Mouse (Mus musculus): ENCODE data around the gene Tent5a. TPM values are rescaled to one million over a fixed set of nuclear protein-coding genes. Genes with fewer than 3 reads are reported as not detected.

Gene Tent5a
- polyA plus RNA-seq, 1 experiment from 2014 or later: 10.5 TPM

DNA sequence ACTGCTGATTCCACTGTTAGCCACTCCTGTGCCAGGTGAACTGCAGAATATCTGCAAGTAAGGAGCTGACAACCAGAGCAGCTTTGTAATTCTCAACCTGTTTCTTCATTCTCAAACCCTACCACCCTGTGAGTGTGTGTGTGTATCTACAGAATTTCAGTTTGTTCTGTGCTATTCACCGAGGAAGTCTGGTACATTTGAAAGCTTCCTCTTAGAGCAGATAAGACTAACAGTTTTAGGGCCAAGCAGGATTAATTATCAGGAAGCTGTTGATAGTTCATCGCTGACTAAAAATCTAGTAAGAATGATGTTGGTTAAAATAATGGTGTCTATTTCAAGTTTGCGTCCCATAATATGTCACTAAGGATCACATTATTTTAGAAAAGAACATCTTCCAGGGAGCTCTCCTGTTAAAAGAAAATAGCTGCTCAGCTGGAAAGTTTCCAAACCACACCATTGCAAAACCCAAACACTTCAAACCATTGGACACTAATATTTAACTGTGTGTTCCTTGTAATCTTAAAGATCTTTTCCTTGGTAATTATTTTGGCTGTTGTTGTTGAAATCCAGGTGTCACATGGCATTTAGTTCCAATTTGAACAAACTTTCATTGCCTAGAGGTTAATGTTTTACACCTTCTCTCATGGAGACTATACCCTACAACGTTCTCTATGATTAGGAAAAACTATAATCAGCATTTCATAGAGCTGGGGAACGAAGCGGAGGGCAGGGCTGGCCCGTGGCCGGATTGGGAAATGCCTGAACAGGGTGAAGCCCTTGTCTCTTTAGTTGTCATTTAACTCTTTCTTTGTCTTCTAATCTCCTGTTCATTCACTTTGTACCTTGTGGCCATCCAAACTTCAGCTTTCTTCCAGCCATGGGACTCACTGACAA is 16.0 kb upstream of the Tent5a start:
- H3K4me1 ChIP-seq (ENCODE audit: control insufficient read depth, insufficient read depth, low read length): no peaks in the 10 kb centered on the region
- H3K27ac ChIP-seq (ENCODE audit: low read length): no peak overlapping the region
- H3K4me2 ChIP-seq (ENCODE audit: low read depth, low read length): no peak overlapping the region
- ATAC-seq (replicated peaks; ENCODE audit: extremely low read depth, insufficient read depth, low FRiP score): no peak
- no peaks in the 10 kb centered on the region for H3K9me3 ChIP-seq (replicated peaks; ENCODE audit: control insufficient read depth, low read length)
- WGBS: 50% methylated on average over 8 of the region's 8 CpGs
- H3K27me3 ChIP-seq (ENCODE audit: control insufficient read depth, insufficient read depth, low read length): no peaks in the 10 kb centered on the region
- H3K4me3 ChIP-seq (ENCODE audit: low read length): no peak overlapping the region
- H3K9ac ChIP-seq (ENCODE audit: low read length): no peak overlapping the region
- H3K36me3 ChIP-seq (ENCODE audit: control insufficient read depth, insufficient read depth): no peaks in the 10 kb centered on the region

GRCm38 (mm10) chr9:85340303-85340702 is 13.2 kb upstream of the Tent5a start:
- Histone ChIP-seq H3K9me3 (replicated peaks; ENCODE audit: control insufficient read depth, low read length) (no peaks in the 10 kb centered on the region), H3K4me2 (ENCODE audit: low read depth, low read length) (no peak overlapping the region), H3K4me3 (ENCODE audit: low read length) (no peak overlapping the region), H3K27me3 (ENCODE audit: control insufficient read depth, insufficient read depth, low read length) (no peaks in the 10 kb centered on the region), H3K9ac (ENCODE audit: low read length) (no peak overlapping the region), H3K36me3 (ENCODE audit: control insufficient read depth, insufficient read depth) (no peaks in the 10 kb centered on the region), H3K27ac (ENCODE audit: low read length) (no peak overlapping the region), H3K4me1 (ENCODE audit: control insufficient read depth, insufficient read depth, low read length) (no peaks in the 10 kb centered on the region)
- 54% methylated on average over 3 of the region's 3 CpGs for WGBS
- no peak for ATAC-seq (replicated peaks; ENCODE audit: extremely low read depth, insufficient read depth, low FRiP score)

DNA sequence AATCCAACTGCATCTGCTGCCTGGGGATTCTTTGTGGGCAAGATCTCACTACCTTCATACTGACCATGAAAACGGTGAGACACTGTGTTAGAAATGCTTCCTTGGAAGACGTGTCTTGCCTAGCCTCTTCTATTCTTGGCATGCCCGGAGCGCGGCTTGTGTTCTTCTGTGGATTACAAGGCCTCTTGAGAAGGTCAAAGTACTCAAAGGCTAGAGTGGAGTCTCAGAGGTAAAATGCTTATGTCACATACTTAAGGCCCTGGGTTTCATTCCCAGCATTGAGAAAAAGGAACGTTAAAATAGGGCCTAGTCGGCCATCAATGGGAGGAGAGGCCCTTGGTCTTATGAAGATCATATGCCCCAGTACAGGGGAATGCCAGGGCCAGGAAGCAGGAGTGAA is 8.9 kb upstream of the Tent5a start:
- WGBS: 70% methylated on average over 7 of the region's 7 CpGs
- Histone ChIP-seq H3K9ac (ENCODE audit: low read length) (no peak overlapping the region), H3K4me2 (ENCODE audit: low read depth, low read length) (no peak overlapping the region), H3K27ac (ENCODE audit: low read length) (no peak overlapping the region), H3K4me3 (ENCODE audit: low read length) (no peak overlapping the region), H3K9me3 (replicated peaks; ENCODE audit: control insufficient read depth, low read length) (no peaks in the 10 kb centered on the region), H3K27me3 (ENCODE audit: control insufficient read depth, insufficient read depth, low read length) (no peaks in the 10 kb centered on the region), H3K4me1 (ENCODE audit: control insufficient read depth, insufficient read depth, low read length) (no peaks in the 10 kb centered on the region), H3K36me3 (ENCODE audit: control insufficient read depth, insufficient read depth) (no peaks in the 10 kb centered on the region)
- no peak for ATAC-seq (replicated peaks; ENCODE audit: extremely low read depth, insufficient read depth, low FRiP score)

DNA sequence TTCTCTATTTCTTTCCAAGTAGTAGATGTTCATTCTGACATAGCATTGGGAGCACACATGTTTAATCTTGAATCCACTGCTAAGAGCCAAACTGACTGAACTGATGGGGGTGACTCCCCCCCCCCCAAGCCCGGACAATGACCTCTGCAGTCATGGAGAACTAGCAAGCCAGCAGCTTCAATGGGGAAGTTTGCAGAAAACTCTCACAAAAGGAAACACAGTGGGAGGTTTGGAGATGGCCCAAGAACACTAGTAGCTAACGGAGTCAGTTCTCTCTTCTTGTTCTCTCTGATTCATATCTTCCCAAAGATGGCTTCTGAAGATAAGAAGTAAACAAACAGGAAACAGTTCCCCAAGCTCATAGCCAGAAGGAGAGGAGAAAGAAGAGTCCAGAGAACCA is 4.4 kb upstream of the Tent5a start:
- Histone ChIP-seq H3K4me3 (ENCODE audit: low read length) (no peak overlapping the region), H3K4me1 (ENCODE audit: control insufficient read depth, insufficient read depth, low read length) (no peaks in the 10 kb centered on the region), H3K9me3 (replicated peaks; ENCODE audit: control insufficient read depth, low read length) (no peaks in the 10 kb centered on the region), H3K27ac (ENCODE audit: low read length) (no peak overlapping the region), H3K36me3 (ENCODE audit: control insufficient read depth, insufficient read depth) (no peaks in the 10 kb centered on the region), H3K27me3 (ENCODE audit: control insufficient read depth, insufficient read depth, low read length) (no peaks in the 10 kb centered on the region), H3K4me2 (ENCODE audit: low read depth, low read length) (no peak overlapping the region), H3K9ac (ENCODE audit: low read length) (no peak overlapping the region)
- 67% methylated on average over 2 of the region's 2 CpGs for WGBS
- no peak for ATAC-seq (replicated peaks; ENCODE audit: extremely low read depth, insufficient read depth, low FRiP score)

DNA sequence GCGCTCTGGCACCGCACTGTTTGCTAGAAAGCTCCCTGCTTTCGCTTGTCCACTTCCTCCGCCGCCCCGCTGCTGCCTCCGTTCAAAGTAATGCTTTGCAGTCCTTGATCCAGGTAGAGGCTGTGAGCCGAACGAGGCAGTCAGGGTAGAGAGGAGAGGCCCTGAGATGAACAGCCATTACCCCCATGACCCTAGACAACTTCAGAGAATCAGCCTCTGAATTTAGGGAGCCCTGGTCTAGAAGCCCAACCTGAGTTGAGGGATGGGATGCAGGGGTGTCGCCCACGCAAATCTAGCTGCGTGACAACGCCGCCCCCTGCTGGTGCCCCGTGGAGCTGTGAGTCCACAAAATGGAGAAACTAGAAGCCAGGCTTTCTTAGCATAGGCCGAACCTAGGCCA is 1.1 kb upstream of the Tent5a start:
- peak overlapping the region; percentile 82 for H3K9ac ChIP-seq (ENCODE audit: low read length)
- H3K4me3 ChIP-seq (ENCODE audit: low read length): peak overlapping the region; percentile 67
- H3K4me2 ChIP-seq (ENCODE audit: low read depth, low read length): peak overlapping the region; percentile 81
- peak; percentile 15; the same call in 1 of the 2 replicates for ATAC-seq (replicated peaks; ENCODE audit: extremely low read depth, insufficient read depth, low FRiP score)
- no peaks in the 10 kb centered on the region for H3K9me3 ChIP-seq (replicated peaks; ENCODE audit: control insufficient read depth, low read length)
- H3K36me3 ChIP-seq (ENCODE audit: control insufficient read depth, insufficient read depth): 0 out of 2 replicates have a peak, but pooled peaks cover 3% of the 10 kb centered on the region
- peaks cover 9% of the 10 kb centered on the region; the same call in 1 of the 2 replicates for H3K4me1 ChIP-seq (ENCODE audit: control insufficient read depth, insufficient read depth, low read length)
- H3K27me3 ChIP-seq (ENCODE audit: control insufficient read depth, insufficient read depth, low read length): no peaks in the 10 kb centered on the region
- WGBS: 2% methylated on average over 16 of the region's 16 CpGs
- peak overlapping the region; percentile 88 for H3K27ac ChIP-seq (ENCODE audit: low read length)

DNA sequence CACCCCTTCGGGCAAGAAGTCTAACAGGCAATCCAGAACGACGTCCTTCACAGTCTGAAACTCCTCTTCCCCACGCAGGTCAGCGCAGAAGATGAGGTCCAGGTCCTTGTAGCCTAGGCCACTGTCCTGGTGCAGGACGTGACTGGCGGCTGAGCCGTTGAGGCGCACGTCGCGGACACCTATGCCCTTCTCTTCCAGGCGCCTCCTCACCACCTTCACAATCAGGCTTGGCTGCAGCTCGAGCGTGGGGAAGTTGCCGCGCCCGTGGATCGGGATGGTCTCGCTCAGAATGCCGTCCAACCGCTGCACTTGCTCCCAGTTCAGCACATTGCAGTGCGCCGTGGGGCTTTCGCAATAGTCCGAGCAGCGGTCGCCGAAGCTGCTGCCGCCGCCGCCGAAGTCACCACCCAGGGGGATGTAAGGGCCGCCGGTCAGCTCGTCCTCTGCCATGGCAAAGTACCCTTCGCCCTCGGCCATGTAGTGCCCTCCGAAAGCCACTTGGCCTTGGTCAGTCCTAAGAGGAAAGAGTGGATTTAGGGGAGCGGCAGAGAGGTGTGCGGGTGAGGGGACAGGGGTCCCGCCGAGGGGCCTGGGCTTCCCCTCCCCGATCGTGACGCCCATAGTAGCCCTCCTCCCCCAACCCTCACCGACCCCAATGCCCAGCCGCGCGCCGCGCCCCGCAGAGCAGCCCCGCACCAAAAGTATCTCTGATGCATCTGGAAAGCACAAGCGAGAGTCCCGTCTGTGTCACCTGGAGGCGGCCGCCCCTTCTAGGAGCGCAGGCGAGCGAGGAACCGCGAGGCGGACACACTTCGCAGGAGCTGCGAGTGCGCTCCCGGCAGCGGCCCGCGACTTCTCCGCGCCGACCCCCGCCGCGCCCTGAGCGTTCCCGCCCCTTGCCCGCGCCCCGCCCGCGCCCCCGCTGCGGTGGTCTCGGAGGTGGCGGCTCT is 581 bp downstream of the Tent5a start:
- WGBS: under 1% methylated on average over 84 of the region's 88 CpGs
- H3K4me1 ChIP-seq (ENCODE audit: control insufficient read depth, insufficient read depth, low read length): peaks cover 13% of the 10 kb centered on the region; the same call in 1 of the 2 replicates
- peak overlapping the region; percentile 81 for H3K4me2 ChIP-seq (ENCODE audit: low read depth, low read length)
- peak; percentile 50 for ATAC-seq (replicated peaks; ENCODE audit: extremely low read depth, insufficient read depth, low FRiP score)
- no peaks in the 10 kb centered on the region for H3K27me3 ChIP-seq (ENCODE audit: control insufficient read depth, insufficient read depth, low read length)
- no peaks in the 10 kb centered on the region for H3K9me3 ChIP-seq (replicated peaks; ENCODE audit: control insufficient read depth, low read length)
- H3K27ac ChIP-seq (ENCODE audit: low read length): peak overlapping the region; percentile 88
- peak overlapping the region; percentile 67 for H3K4me3 ChIP-seq (ENCODE audit: low read length)
- H3K9ac ChIP-seq (ENCODE audit: low read length): peak overlapping the region; percentile 82
- 0 out of 2 replicates have a peak, but pooled peaks cover 3% of the 10 kb centered on the region for H3K36me3 ChIP-seq (ENCODE audit: control insufficient read depth, insufficient read depth)

DNA sequence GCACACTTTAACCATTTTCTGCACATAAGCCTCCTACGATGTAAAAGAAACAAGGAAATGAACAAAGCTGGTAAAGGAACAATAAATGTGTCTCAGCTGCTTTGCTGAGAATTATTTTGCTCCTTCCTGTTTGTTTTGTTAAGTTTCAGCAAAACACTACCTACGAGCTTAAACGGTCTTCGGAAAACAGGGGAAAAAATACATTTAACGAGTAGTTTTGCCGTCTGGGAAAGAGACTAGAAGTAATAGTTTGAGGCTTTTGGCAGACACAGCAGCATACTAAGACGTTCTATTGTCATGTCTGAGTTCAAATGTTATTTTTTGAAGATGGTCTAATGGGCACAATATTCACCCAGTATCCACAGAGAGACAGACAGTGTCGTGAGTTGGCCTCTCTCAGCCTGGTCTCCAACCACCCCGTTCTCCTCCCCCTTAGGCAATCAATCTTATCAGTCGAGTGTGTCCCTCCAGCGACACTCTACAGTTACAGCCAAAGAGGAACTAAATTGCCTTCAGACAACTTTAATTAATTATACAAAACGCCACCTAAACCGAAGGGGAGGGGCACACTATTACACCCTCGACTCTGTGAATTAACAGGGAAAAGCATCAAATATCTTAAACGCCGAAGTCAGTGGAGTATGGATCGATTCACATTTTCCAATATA is 1.8 kb downstream of the Tent5a start:
- Histone ChIP-seq H3K4me2 (ENCODE audit: low read depth, low read length) (peak overlapping the region; percentile 81), H3K9me3 (replicated peaks; ENCODE audit: control insufficient read depth, low read length) (no peaks in the 10 kb centered on the region), H3K9ac (ENCODE audit: low read length) (peak overlapping the region; percentile 82), H3K4me3 (ENCODE audit: low read length) (peak overlapping the region; percentile 67), H3K36me3 (ENCODE audit: control insufficient read depth, insufficient read depth) (peaks cover 3% of the 10 kb centered on the region; the same call in 1 of the 2 replicates), H3K27ac (ENCODE audit: low read length) (peak overlapping the region; percentile 88), H3K4me1 (ENCODE audit: control insufficient read depth, insufficient read depth, low read length) (peaks cover 16% of the 10 kb centered on the region), H3K27me3 (ENCODE audit: control insufficient read depth, insufficient read depth, low read length) (no peaks in the 10 kb centered on the region)
- ATAC-seq (replicated peaks; ENCODE audit: extremely low read depth, insufficient read depth, low FRiP score): no peak
- WGBS: 23% methylated on average over 17 of the region's 17 CpGs

DNA sequence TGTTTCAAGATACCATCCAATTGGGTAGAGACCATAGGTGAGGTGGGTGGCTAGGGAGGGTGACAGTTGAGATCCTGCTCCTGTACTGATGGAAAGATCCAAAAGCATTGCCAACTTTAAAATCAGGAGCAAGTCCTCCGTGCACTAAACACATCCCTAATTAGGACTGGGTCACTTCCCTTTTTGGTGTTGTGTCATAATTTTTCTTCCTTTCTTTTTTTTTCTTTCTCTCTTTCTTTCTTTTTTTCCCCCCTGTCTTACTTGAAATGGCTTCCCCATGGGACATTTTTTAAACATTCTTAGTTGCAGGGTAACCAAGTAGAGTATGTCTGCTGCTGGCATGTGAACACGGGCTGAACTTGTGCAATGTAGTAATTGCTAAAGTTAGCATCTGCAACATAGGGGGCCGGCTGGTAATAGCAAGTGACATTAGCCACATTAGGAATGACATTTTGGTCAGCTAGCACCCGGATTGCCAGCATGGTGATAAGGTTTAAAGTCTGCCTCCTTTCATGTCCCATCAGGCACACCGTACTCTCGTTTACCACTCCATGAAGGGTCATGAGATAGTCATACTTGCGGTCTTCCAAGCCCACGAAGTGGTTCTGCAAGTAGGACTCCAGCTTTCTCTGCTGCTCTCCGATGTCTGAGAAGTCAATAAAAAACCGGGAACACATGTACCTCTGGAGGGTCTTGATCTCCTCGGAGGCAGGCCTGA is 2.8 kb downstream of the Tent5a start:
- H3K4me1 ChIP-seq (ENCODE audit: control insufficient read depth, insufficient read depth, low read length): peaks cover 16% of the 10 kb centered on the region
- peaks cover 3% of the 10 kb centered on the region; the same call in 1 of the 2 replicates for H3K36me3 ChIP-seq (ENCODE audit: control insufficient read depth, insufficient read depth)
- H3K27me3 ChIP-seq (ENCODE audit: control insufficient read depth, insufficient read depth, low read length): no peaks in the 10 kb centered on the region
- H3K4me3 ChIP-seq (ENCODE audit: low read length): peak overlapping the region; percentile 67
- H3K9me3 ChIP-seq (replicated peaks; ENCODE audit: control insufficient read depth, low read length): no peaks in the 10 kb centered on the region
- 42% methylated on average over 11 of the region's 11 CpGs for WGBS
- H3K4me2 ChIP-seq (ENCODE audit: low read depth, low read length): peak overlapping the region; percentile 81
- H3K9ac ChIP-seq (ENCODE audit: low read length): peak overlapping the region; percentile 82
- no peak for ATAC-seq (replicated peaks; ENCODE audit: extremely low read depth, insufficient read depth, low FRiP score)
- peak overlapping the region; percentile 88 for H3K27ac ChIP-seq (ENCODE audit: low read length)
